Mouse (Mus musculus): ENCODE results near the gene Ivd.

DNA sequence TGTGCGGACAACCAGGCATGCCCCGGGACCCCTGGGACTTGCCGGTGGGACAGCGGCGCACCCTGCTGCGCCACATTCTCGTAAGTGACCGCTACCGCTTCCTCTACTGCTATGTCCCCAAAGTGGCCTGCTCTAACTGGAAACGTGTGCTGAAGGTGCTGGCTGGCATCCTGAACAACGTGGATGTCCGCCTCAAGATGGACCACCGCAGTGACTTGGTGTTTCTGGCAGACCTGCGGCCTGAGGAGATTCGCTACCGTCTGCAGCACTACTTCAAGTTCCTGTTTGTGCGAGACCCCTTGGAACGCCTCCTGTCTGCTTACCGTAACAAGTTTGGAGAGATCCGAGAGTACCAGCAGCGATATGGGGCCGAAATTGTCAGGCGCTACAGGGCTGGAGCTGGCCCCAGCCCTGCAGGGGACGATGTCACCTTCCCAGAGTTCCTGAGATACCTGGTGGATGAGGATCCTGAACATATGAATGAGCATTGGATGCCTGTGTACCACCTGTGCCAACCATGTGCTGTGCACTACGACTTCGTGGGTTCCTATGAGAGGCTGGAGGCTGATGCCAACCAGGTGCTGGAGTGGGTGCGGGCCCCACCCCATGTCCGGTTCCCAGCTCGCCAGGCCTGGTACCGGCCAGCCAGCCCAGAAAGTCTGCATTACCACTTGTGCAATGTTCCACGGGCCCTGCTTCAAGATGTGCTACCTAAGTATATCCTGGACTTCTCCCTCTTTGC, 65.4 kb downstream of the Ivd start:
- TF ChIP-seq CTCF (IDR thresholded peaks at IDR 0.05; ENCODE audit: low read depth, low read length) (no peak), TAL1 (conservative IDR thresholded peaks at IDR 0.05; ENCODE audit: low read depth, low read length) (no peak), GATA1 (IDR thresholded peaks at IDR 0.05; ENCODE audit: borderline replicate concordance, low read length) (no peak), GATA2 (IDR thresholded peaks at IDR 0.05; ENCODE audit: borderline replicate concordance, low read depth, low read length) (no peak)

All from G1E (cell line).